Mouse (Mus musculus): ENCODE measurements around the gene Mnt. TPM values are rescaled to one million over a fixed set of nuclear protein-coding genes. Genes with fewer than 3 reads are reported as not detected.
"Not testable (repeated sequence)": the region's sequence is repeated elsewhere in the genome, so short reads cannot be mapped to it uniquely, and the experiment has no call there.

Gene Mnt
- 10 to 100 TPM; 29.0 to 35.9 TPM for total RNA-seq (2021)
- long read RNA-seq, experiment 1, full-length matches to known transcripts, result 1 of 13 reads
- long read RNA-seq, experiment 1, partial matches to known transcripts, result 11 of 13 reads
- long read RNA-seq, experiment 1, other reads (novel, unspliced or antisense), result 1 of 13 reads
- long read RNA-seq, experiment 2, full-length matches to known transcripts, result 2 of 29 reads
- long read RNA-seq, experiment 2, partial matches to known transcripts, result 27 of 29 reads
- long read RNA-seq, experiment 2, other reads (novel, unspliced or antisense), result 0 of 29 reads

DNA sequence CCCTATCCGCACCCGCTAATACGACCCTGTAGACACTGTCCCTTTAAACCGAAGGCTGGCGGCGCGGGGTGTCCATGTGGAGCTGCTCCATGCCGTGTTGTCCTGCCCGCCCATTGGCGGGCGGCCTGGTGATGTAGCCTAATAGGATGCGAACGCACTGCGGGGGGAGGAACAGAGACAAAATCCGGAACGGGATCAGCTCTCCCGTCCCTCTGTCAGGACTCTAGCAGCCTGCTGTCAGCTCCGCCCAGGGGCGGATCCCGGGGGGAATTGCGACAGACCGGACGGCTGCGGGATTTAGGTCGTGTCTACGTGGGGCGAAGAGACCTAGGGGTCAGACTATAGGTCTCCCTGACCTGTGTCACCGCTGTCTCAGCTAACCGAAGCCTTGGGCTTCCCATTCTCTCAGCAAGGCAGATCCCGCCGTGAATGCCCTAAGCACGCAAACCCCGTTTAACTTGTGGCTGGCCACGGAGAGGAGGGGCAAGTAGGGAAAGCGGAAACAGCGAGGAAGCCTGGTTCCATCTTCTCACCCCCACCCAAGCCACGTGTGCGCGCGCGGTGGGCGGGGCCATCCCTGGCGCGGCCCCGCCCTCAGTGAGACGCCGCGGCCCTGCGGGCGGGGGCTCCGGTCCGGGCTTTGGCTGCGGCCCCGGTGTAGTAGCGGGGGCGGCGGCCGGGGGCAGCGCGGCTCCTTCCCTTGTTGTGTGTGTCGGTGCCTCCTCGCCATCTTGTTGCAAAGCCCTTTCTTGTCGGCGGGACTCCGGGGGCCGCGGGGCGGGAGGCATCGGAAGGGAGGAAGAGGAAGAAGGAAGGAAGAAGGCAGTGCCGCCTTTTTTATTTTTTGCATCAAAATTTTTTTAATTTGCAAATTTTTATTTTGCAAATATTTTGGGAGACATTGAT is at the start of gene Mnt:
TSS of gene Mnt (plus strand) at position 665 of the 906 bp plus-strand sequence.
- peak; percentile 88 to 96 for DNase-seq (ENCODE audit: low spot score in 2 of 2)

DNA sequence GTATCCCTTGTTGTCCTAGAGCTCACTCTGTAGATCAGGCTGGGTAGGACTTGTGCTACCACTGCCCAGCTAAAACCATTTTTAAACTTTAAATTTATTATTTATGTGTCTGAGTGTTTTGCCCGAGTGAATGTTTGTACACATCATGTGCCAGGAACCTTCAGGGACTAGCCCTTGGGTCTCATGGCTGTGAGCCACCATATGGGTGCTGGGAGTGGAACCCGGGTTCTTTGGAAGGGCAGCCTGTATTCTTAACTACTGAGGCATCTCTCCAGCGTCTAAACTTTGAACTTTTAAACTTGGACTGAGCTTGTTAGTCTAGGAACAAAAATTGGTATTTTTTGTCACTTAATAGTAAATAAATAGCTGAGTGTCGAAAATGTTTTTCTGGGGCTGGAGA is 37.8 kb upstream of the Mnt start:
- DNase-seq (ENCODE audit: low spot score in 2 of 2), result no peak

DNA sequence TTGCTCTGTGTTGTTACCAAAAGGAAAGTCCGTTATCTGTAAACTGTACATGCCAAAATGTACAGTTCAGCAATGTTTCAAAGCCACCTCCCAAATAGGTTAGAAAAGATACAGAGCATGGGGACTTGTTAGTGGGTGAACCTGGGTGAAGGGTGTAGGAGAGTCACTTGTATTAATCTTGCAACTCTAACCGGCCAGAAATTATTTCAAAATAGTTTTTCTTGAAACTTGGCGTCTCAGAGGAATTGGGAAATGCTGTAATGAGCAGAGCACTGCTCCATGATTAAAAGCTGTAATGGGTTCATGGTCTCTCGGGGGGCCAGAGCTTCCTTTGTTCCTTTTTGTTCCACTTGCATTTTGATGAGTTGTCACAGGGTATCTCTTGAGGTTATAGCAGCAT is 30.1 kb upstream of the Mnt start:
- no peak for DNase-seq (ENCODE audit: low spot score in 2 of 2)

DNA sequence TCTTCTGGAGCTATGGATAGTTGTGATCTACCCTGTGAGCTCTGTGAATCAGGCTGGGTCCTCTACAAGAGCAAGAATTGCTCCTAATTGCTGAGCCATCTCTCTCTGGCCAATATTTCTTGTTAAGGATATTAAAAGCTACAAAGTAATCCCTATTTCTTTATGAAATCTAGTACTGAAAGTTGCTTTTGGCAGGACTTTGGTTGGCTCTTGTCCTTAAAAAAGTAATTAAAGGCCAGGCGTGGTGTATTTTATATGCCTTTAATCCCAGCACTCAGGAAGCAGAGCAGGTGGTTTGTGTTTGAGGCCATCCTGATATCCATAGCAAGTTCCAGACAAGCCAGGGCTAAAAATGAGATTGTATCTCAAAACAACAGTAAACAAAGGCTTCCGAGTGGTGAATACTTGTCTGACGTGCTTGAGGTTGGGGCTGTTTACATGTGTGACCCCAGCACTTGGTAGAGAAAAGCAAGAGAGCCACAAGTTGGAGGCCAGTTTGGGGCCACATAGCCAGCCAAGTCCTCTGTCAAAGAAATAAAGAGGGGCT is 26.6 kb upstream of the Mnt start:
- no peak for DNase-seq (ENCODE audit: low spot score in 2 of 2)

DNA sequence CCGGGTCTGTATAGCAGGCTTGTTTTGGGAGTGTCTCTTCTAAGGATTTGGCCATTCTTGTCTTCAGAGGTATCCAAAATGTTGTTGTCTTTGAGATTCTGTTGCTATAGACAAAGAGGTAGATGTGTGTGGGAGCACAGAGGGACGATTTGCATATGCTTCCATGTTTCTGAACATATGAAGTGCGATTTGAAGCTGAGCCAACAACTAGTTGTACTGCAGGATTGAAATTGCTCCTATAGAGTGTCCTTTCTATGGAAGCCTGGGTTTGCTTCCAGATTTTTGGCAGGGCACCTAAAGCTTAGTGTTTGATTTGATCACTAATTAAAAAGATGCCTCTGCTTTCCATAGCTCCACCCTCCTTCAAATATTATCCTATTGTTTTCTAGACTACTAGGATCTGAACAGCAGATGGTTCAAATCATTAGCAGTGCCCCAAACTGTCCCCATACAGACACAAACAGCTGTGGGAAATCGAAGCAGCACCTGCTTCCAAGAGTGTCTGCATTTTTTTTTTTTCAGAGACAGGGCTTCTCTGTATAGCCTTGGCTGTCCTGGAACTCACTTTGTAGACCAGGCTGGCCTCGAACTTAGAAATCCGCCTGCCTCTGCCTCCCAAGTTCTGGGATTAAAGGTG is 23.4 kb upstream of the Mnt start:
- no peak for DNase-seq (ENCODE audit: low spot score in 2 of 2)

DNA sequence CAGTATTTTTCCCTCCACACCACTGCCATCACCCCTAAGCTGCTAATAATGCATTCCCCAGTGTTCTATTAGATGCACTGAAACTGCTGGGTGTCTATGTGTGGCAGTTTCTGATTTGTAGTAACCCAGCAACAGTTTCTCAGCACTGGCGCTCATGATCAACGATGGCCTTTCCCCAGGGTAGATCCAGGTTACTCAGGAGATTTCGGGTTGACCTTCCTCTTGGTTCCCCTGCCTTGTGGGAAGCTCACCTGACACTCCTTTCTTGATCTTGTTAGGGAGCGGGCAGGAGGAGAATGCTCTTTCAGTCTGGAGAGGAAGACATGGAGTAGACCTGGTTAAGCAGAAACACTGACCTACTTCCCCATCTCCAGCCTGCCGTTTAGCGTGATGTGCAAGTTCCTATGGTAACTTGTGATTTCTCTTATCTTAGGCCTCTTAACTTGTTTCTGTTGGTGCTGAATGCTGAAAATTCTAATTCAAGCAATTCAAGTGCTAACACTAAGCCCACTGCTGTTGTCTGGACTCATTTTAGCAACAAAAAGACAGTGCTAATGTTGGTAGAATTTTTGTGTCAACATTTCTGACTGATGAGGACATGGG is 22.4 kb upstream of the Mnt start:
- DNase-seq (ENCODE audit: low spot score in 2 of 2), result no peak

DNA sequence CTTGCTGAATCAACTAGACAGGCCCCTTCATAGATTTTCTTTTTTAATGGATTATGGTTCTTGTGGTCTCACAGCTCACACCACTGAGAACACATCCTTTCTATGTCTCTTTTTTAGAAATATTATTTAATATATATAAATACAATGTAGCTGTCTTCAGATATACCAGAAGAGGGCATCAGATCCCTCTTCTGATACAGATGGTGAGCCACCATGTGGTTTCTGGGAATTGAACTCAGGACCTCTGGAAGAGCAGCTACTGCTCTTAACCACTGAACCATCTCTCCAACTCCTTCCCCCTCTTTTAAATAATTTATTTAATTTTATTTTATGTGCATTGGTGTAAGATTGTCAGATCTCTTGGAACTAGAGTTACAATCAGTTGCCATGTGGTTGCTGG is 20.6 kb upstream of the Mnt start:
- DNase-seq (ENCODE audit: low spot score in 2 of 2), result no peak

DNA sequence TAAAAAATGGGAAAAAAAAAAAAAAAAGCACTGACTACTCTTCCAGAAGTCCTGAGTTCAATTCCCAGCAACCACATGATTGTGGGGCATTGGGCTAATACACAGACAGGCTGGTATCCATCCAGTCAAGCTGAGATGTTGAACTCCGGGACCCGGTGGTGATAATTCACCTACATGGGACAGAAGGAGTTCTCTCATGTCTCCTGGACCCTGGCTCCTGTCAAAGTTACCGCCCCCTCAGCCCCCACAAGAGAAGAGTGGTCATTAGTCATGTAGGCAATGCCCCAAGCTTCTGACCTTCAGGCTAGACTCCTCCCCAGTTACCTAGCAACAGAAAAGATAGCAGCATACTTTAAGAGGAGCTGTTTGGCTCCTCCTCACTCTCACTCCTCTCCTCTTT is 19.7 kb upstream of the Mnt start:
- not testable (repeated sequence) for DNase-seq (ENCODE audit: low spot score in 2 of 2)

DNA sequence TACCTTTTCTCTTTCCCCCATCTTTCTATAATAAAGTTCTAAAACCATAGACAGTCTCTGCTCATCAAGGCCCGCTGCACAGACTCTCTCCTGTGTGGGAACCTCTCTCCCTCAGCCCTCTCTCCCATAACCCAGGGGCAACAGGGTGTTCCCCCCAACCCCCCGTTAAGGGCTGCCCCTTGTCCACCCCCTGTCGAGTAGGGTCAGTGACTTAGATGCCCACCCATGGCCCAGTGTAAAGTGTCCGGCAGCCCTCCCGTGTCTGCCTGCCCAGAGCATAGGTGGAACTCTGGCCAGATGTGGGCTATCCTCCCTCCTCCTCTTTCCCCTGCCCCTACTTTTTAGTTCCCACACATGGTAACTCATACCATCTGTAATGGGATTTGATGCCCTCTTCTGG is 19.2 kb upstream of the Mnt start:
- no peak for DNase-seq (ENCODE audit: low spot score in 2 of 2)

DNA sequence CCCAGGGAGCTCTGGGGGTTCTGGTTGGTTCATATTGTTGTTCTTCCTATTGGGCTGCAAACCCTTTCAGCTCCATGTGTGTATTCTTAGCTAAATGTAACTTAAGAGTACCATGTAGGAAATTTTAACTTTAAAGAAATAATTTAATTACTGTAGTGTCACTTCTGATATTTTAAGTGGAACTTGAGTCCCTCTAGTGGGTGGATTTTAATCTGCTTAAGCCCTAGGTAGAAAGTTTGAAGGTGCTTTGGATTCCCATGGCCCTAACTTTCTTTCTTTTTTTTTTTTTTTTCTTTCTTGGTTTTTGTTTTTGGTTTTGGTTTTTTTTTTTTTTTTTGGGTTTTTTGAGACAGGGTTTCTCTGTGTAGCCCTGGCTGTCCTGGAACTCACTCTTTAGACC is 14.9 kb upstream of the Mnt start:
- DNase-seq (ENCODE audit: low spot score in 2 of 2), result no peak

DNA sequence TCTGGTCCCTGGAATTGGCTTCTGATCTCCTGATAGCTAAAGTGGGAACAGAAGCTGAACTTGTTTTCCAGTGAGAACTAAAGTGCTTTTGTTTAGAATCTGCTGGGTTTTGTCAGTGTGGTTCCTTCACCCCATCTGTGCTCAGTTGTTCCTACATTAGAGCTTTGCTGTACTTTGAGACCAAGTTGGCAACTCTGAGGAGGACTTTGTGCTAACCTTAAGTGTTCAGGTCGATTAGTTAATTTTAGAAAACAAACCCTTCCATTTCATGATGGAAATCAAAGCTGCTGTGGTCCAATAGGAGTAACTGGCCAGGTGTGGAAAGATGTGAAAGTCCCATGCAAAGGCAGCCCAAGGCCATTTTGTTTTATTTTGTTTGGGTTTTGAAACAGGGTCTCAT is 9.8 kb upstream of the Mnt start:
- DNase-seq (ENCODE audit: low spot score in 2 of 2), result no peak

DNA sequence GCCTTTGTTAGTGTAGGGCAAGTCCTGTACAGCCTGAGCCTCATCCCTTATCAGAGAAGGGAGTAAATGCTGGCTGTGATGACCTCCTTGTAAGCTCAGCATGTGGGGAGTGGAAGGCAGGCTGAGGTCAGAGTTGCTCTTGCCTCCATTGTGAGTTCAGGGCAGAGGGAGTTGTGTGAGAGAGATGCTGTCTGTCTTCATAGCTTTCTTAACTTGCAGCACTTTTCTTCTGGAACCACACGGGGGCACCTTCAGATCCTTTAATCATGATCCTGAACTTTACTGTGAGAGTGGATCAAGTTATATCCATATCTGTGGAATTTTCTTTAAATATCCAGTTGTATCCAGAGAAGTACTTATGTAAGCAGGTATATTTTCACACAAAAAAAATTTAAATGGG is 9.3 kb upstream of the Mnt start:
- no peak for DNase-seq (ENCODE audit: low spot score in 2 of 2)

DNA sequence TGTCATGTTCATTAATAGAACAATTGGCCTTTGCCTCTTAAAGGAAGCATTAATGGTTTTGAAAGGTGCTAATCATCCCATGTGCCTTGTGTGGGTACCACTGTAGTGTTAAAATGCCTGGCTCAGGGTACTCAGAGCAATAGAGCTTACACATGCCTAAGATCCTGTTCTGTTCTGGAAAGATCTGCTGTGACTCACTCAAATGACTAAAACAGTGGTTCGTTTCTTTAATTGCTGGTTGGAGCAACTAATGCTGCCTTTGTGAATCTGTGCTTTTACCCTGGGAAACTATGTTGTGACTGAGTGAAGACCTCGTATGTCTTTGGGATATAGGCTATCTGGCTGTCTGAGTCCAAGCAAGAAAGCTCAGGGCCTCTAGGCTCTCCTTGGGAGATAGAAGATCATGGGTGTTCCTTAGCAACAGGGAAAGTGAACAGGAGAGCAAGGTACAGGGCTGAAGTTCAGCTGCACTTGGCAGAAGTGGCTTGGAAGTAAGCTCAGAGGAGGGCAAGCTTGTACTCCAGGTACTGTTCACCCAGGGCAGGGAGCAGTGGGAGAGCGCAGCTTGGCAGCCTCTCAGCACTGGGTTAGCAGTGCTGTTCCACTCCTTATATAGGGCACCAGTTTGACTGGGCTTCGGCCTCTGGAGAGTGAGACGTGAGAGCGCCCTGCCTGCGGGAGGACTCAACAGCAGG is 7.8 kb upstream of the Mnt start:
- DNase-seq (ENCODE audit: low spot score in 2 of 2), result no peak

DNA sequence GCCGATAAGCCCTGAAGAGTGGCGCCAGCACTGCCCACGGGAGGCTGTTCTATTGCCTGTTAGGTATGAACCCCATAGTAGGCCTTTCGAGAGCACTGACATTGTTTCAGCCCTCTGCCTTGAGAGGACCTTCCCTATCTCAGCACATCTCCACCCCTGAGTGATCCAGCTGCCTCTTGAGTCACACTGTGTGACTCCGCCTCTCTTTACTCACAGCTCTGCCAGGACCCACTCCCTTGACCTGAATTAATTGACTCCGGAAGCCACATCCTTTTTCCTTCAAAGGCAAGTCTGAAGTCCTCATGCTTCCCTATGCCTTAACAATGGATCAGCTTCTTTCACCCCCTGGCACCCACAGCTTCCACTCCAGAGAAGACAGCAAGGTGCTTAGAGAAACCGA is 4.6 kb upstream of the Mnt start:
- DNase-seq (ENCODE audit: low spot score in 2 of 2), result no peak

DNA sequence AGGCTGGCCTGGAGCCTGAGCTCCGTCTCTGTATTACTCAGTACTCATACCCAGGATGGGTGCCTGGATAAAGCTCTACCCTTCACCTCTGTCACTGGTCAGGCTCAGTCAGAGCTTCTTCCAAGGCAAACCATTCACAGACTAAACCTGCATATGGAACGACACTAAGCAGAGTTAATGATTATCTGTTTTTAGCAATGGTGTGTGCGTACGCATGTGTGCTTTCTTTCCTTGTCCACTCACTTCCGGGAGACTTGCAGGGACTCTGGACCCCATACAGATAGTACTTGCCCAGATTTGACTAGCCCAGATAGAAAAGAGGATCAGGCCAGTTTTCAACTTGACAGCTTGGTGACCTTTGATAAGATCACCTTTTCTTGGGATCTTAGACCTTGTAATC is 4.0 kb upstream of the Mnt start:
- DNase-seq (ENCODE audit: low spot score in 2 of 2), result no peak

DNA sequence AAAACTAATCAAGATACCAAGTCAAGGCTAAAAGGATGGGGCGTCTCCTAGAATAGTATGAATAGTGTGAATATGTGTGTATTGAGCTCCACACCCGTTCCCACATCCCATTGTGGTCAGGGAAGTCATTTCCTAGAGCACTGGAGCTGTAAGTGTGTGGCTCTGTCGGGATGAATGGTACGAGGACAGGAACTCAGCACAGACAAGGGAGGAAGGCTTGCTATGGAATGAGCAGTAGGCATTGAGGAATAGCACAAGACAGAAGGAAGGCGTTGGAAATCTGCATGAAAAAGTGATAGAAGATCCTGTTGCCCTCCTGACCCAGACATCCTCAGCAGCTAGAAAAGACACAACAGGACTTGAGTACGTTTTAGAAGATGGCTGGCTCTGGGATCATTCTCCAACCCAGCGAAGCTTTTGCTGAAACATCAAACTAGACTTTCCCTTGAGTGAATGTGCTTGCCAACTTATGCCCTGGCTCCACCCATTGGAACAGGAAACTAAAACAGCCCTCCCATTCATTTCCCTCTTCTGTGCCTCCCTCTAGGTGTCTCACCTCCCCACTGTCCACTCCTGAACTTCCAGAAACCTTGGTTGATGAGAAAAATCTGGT is 2.8 kb upstream of the Mnt start:
- DNase-seq (ENCODE audit: low spot score in 2 of 2), result no peak

DNA sequence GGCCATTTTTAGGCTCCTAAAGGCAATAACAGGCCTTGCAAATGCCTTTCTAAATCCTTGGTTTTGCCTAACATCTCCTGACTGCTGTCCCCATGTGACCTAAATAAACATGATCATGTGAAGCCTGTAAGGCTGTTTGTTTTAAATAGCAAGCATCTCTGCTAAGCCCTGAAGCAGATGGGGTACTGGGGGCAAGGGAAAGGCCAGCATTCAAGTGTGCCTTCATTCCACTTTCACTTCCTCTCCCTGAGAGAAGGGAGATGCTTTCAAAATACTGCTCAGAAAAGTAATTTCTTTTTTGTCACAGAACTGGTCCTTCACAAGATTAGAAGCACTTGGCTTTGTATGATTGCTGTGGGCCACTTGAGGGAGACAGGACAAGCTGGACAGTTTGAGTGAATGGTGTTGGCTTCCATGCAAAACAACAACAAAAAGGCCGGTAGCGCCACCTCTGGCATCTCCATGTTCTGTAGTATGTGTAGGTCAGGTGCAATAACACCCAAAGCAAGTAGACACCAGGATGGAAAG is 2.3 kb upstream of the Mnt start:
- no peak for DNase-seq (ENCODE audit: low spot score in 2 of 2)

DNA sequence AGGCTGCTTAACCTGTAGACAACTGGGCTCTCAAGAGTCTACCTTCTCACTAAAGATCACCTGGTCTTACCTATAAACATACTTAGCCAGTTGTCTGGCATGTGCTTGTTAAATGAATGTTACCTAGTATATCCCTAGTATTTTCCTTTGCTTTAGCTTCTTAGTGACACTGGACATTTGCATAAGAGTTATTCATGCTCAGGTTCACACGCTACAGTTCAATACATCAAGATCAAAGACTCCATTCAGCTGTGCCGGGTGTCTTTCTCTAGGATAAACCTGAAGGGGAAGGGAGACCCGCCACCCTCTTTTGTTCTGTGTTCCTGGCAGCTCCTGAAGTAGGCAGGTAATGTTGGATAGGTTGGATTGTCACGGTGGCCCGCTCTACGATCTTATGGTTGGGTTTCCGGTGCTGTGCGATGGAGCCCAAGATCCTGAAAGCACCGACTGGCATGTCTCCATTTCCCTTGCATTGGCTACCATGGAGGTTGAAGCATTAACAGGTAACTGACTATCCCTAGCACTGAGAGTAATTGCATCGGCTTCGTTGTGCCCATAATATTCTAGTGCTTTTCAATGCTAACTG is 1.7 kb upstream of the Mnt start:
- DNase-seq (ENCODE audit: low spot score in 2 of 2), result no peak

DNA sequence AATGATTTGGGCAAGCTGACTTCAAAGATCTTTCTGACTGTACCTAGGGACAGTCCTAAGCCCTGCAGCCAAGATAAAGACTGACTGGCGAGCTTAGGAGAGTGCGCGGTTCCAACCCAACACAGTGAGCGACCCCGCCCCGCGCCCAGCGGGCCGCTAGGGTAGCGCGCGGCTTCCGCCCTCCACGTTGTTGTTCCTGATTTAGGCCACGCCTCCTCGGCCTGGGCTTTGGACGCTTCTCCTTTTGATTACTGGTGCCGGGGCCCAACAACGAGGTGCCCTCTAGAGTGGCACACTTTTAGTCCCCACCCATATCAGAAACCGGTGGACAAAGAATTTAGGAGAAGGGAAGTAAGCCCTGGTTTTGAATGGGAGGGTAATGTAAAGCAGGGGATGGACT is 908 bp upstream of the Mnt start:
- peak; percentile 74 to 77 for DNase-seq (ENCODE audit: low spot score in 2 of 2)

DNA sequence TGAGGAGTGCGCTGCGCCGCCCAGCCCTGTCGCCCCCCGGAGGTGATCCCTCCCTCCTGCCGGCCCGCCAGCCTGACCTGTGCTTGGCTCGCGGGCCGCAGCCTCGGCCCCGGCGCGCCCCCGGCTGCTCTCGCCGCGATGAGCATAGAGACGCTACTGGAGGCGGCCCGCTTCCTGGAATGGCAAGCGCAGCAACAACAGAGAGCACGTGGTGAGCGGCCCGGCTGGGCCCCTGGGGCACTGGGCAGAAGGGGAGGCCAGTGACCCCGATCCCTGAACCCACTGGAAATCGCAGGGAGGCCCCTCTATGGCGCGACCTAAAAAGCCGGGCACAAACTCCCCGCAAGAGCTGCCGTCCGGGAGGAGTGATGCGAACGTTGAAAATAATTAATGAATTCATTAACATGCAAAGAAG is 478 bp downstream of the Mnt start:
- DNase-seq (ENCODE audit: low spot score in 2 of 2), result no peak
